Mouse (Mus musculus) left cerebral cortex, adult 2 months (tissue): ENCODE data around the gene Hamp. TPM values are rescaled to one million over a fixed set of nuclear protein-coding genes. Genes with fewer than 3 reads are reported as not detected.
A peak's percentile ranks its signal among the peaks of the same experiment; 100 is the strongest.

Experiments
- DNase-seq, 2 experiments: peaks; one replicate each; pipeline ENCODE4 v3.0.0; 2021 to 2022; ENCODE audit warnings: low spot score in 2 of 2, mixed read lengths in 1 of 2; ENCODE audit errors: extremely low spot score in 1 of 2
- H3K27ac ChIP-seq: fragments of 200-600 bp; 2 replicates; pipeline ENCODE4 v1.8.1; 2022
- H3K4me3 ChIP-seq: fragments of 200-600 bp; 2 replicates; pipeline ENCODE4 v1.8.1; 2022
- CTCF ChIP-seq: fragments of 200-600 bp; IDR thresholded peaks from 2 replicates; pipeline ENCODE4 v1.8.1; 2022; ENCODE audit warnings: antibody characterized with exemption, mild to moderate bottlenecking, moderate library complexity
- intact Hi-C: fragments of 180-260 bp; cut with DNase I; formaldehyde crosslinking; loops from one replicate; pipeline ENCODE4 v1.15.1; 2025
- total RNA-seq, 2 experiments: library from RNA; stranded (reverse); gene quantifications; 2 replicates each; pipeline ENCODE4 v1.2.3; 2021

Gene Hamp
- total RNA-seq, 2 experiments from 2014 or later, result not detected

DNA sequence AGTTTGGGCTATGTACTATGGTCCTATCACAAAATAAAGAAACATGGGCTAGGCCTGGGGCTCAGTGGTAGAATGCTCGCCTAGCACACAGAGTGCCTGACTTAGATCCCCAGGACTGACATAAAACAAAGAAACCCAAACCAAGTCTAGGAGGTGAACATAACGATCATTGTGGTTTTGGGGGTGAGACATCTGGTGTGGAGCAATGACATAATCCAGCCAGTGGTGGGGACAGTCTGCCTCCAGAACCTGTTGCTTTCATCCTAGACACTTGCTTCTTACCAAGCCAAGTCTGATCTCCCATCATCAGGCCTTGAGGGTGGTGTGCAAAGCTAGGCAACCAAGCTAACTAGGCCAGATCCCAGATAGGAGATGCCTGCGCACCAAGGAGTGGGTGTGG lies 22.8 kb upstream of the Hamp start:
- no peak for TF ChIP-seq CTCF
- intact Hi-C loops, result loop anchor here (5.0 kb wide), 1 partner anchor 66 kb away; no protein-coding TSS in a partner anchor
- no peak for DNase-seq
- no peak overlapping the region for H3K27ac ChIP-seq
- H3K4me3 ChIP-seq, result no peak overlapping the region

DNA sequence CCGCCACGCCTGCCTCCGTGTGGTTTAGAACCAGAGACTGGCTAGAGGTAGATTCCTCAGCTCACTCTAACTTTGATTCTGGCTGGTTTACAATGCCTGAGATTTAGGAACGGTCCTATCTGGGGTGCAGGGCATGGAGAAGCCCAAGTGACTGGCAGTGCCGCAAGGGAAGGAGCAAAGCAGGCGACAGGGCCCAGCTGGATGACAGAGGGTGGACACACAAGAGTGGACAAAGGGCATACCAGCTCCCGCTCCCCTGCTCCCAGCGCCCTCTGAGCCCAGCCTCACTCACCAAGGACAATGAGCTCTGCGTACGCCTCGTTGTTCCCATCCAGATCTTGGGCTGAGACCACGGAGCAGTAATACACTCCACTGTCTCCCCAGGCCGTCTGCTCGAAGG lies 21.8 kb upstream of the Hamp start:
- TF ChIP-seq CTCF, result no peak
- Histone ChIP-seq H3K4me3 (no peak overlapping the region), H3K27ac (no peak overlapping the region)
- no peak for DNase-seq
- intact Hi-C loops, result loop anchor here (5.0 kb wide), 1 partner anchor 67 kb away; no protein-coding TSS in a partner anchor

- no peak for TF ChIP-seq CTCF
- no peak overlapping the region for H3K4me3 ChIP-seq
- no peak overlapping the region for H3K27ac ChIP-seq
- intact Hi-C loops, result no loop called here
- no peak for DNase-seq
These were observed 20.5 kb upstream of the Hamp start for GRCm38 (mm10) chr7:30964366-30964765.

GRCm38 (mm10) chr7:30962862-30963261 lies 19.0 kb upstream of the Hamp start:
- Histone ChIP-seq H3K4me3 (no peak overlapping the region), H3K27ac (no peak overlapping the region)
- no peak for TF ChIP-seq CTCF
- intact Hi-C loops, result no loop called here
- no peak for DNase-seq

DNA sequence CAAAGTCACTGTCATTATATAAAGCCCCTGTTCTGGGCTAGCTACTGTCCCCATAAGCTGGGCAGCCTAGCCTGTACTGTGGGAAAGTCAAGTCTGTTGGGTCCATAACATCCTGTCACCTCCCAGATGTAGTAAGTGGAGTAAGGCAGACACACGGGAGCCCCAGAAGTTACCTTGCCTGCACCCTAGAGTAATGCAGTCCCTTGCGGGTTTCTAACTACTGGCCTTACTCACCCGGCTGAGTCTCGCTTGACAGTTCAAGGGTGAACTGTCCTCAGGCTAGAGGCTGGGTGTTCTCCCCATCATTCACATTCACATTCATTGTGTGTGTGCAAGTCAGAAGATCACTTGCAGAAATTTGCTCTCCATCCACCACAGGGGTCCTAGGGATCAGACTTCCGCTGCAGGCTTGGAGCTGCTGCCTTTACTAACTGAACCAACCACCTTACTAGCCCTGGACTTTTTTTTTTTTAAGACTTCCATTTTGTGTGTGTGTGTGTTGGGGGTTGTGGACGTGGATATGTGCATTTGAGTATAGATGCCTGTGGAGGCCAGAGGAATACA lies 16.0 kb upstream of the Hamp start:
- intact Hi-C loops, result loop anchor here (5.0 kb wide), 2 partner anchors 137 to 373 kb away; partner anchors contain the start of gene Kmt2b
- no peak for TF ChIP-seq CTCF
- H3K4me3 ChIP-seq, result no peak overlapping the region
- no peak overlapping the region for H3K27ac ChIP-seq
- DNase-seq, result no peak

- Histone ChIP-seq H3K27ac (no peak overlapping the region), H3K4me3 (no peak overlapping the region)
- TF ChIP-seq CTCF, result no peak
- intact Hi-C loops, result loop anchor here (5.0 kb wide), 2 partner anchors 138 to 372 kb away; partner anchors contain the start of gene Kmt2b
- DNase-seq, result no peak
These were observed 15.1 kb upstream of the Hamp start for GRCm38 (mm10) chr7:30958866-30959487.

DNA sequence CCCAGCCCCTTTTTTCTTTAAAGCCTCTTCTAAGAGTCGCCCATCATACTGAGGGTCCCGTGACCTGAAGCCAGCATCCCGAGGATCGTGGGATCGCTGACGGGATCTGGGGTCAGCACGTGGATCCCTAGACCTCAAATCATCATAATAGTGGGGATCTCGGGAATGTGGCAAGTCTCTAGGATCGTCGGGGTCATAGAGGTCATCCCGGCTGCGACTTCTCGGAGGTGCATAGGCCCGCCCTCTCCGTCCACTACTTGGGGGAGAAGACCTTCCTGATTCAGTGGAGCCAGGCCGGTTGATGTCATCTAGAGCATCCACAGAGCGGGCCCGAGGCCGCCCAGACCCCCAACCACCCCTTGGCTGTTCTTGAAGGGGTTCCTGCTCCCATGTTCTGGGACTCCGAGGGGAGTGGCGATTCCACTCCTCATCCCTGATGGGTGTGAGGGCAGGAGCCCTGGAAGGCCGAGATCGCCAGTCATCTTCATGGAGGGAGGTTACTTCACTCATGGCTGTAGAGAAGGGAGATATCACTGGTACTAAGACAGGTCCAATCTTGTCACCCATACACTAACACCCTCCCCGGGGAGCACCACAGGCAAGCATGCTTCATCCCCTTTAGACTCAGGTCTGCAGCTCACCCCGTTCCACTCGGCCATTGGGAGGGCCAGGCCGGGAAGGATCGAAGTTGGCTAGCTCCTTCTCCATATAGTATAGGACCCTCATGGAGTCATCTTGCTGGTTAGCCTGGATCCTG lies 14.5 kb upstream of the Hamp start:
- intact Hi-C loops, result loop anchor here (5.0 kb wide), 2 partner anchors 139 to 371 kb away; partner anchors contain the start of gene Kmt2b
- Histone ChIP-seq H3K27ac (peak overlapping the region; percentile 100), H3K4me3 (peak overlapping the region; percentile 75)
- DNase-seq, result no peak
- no peak for TF ChIP-seq CTCF

DNA sequence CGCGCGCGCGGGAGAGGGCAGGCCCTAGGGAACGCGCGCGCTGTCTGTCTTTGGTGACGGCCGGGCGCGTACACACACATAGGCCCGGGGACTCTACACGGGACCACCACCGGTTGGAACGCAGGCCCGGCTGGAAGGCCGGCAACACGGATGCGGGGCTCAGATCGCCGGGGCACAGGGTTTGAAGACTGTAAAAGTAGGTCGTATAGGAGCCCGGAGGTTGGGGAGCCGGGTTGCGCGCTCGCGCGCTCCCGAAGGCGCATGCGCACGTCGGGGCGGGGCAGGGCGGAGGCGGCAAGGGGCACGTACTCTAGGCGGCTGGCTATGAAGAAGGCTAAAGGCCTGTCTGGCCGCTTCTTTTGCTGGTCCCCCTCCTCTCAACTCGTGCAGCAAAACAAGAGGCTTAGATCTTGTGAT lies 13.5 kb upstream of the Hamp start:
- intact Hi-C loops, result loop anchor here (1.0 to 5.0 kb wide), 4 partner anchors 60 to 370 kb away; partner anchors contain the start of gene Kmt2b
- DNase-seq, result peak; percentile 90 to 92
- TF ChIP-seq CTCF, result no peak
- Histone ChIP-seq H3K4me3 (peak overlapping the region; percentile 75), H3K27ac (peak overlapping the region; percentile 100)

- TF ChIP-seq CTCF, result no peak
- H3K4me3 ChIP-seq, result peak within 1 kb of the TSS; percentile 75
- DNase-seq, result peak; percentile 79 to 84
- peak within 1 kb of the TSS; percentile 100 for H3K27ac ChIP-seq
- intact Hi-C loops, result loop anchor here (1.0 to 5.0 kb wide), 4 partner anchors 60 to 370 kb away; partner anchors contain the start of gene Kmt2b
These were observed 13.0 kb upstream of the Hamp start, which contains the start of gene Usf2 for GRCm38 (mm10) chr7:30956756-30957366. Gene Usf2, minus strand, starts transcription at chr7:30956803.

- intact Hi-C loops, result loop anchor here (2.0 to 5.0 kb wide), 3 partner anchors 96 to 369 kb away; partner anchors contain the start of gene Kmt2b
- peak overlapping the region; percentile 75 for H3K4me3 ChIP-seq
- TF ChIP-seq CTCF, result no peak
- peak; percentile 45 to 49 for DNase-seq
- peak overlapping the region; percentile 100 for H3K27ac ChIP-seq
These were observed 12.5 kb upstream of the Hamp start for GRCm38 (mm10) chr7:30956357-30956751.

GRCm38 (mm10) chr7:30955584-30956356 lies 11.9 kb upstream of the Hamp start:
- DNase-seq, result peak; percentile 78 to 82
- H3K4me3 ChIP-seq, result peak overlapping the region; percentile 75
- TF ChIP-seq CTCF, result peak; percentile 81
- peak overlapping the region; percentile 100 for H3K27ac ChIP-seq
- intact Hi-C loops, result loop anchor here (2.0 to 5.0 kb wide), 3 partner anchors 97 to 368 kb away; partner anchors contain the start of gene Kmt2b
